Mouse (Mus musculus) cerebellum, adult 11-12 months (tissue): ENCODE measurements at regions not wholly inside any gene's neighbourhood (a gene's known extent, or its start where the extent isn't known, plus 50 kb on each side); places are given as distances from the start of the nearest gene placed in this dataset.
"Not testable (repeated sequence)": the region's sequence is repeated elsewhere in the genome, so short reads cannot be mapped to it uniquely, and the experiment has no call there.

ENCODE experiments used
- DNase-seq: peaks from one replicate; pipeline ENCODE4 v3.0.0; 2022

- no peak for DNase-seq
These were observed 594.4 kb upstream of the Cdh5 start for GRCm38 (mm10) chr8:103507068-103507467.

GRCm38 (mm10) chr8:103520141-103520866 is 581.1 kb upstream of the Cdh5 start:
- DNase-seq: no peak

DNA sequence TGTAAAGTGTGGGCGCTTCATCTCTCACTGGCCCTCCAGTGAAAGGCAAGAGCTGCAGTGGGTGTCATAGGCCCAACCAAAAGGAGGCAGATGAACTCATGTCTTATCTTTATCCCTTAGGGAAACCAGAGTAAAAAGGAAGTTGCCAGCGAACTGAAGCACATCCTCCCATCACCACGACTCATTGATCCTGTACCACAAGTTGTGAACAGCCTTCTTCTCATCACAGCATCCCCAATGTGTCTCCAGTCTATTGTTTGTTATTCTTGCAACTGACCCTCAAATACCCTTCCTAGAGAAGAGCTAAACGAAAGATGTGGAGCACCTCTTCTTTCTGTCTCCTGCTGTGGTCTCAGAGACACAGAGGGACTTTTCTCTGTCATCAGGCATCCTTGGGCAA is 570.5 kb upstream of the Cdh5 start:
- DNase-seq: no peak

DNA sequence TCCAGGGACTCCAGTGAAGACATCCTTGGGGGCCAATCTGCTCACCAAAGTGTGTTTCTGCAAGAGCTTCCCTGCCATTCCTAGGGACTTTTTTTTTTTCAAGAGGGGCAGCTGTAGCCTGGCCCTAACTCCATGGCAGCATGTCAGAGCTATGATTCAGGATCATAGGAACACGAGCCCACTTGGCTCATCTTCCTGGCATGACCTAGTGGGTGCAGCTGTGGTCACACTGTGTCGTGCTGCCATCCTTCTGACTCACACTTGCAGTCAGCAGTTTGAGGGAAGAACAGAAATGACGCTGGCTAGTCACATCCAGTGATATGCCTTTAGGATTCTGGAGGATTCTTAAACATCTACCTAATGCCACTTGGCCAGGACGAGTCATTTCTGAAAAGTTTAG is 566.5 kb upstream of the Cdh5 start:
- no peak for DNase-seq

GRCm38 (mm10) chr8:103536856-103537255 is 564.6 kb upstream of the Cdh5 start:
- DNase-seq: peak; percentile 62

DNA sequence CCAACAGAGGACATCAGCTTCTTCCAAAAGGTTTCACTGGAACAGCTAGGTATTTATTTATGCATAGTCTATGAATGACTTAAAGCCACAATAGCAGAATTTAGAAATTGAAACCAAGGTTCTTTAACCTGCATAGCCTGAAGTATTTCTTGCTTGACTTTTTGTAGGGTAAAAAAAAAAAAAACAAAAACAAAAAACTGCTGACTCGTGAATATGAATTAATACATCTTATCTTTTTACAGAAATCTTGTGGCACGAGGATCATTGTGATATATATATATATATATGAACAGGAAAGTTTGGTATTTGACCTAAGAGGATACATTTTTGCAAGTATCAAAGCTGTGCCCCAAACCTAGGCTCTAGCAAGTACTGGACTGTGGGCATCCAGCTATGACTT is 559.5 kb upstream of the Cdh5 start:
- DNase-seq: no peak

GRCm38 (mm10) chr8:103551916-103552535 is 549.4 kb upstream of the Cdh5 start:
- DNase-seq: peak; percentile 9

DNA sequence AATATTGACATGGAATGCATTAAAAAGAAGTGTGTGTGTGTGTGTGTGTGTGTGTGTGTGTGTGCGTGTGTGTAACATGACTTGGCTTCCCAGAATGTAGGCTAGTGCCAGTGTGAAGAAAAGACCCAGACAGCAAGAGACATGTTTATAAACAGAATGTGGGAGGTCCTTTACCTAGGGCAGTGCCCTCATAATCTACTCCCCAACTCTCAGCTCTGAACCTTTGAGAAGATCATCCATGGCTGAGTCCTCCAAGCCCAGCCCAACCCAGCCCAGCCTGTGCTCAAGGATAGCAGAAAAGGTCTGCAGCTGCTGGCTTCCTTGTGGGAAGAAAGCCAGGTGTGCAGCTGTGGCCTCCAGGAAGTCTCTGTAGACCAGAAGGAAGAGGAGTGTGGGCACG is 539.8 kb upstream of the Cdh5 start:
- no peak for DNase-seq

DNA sequence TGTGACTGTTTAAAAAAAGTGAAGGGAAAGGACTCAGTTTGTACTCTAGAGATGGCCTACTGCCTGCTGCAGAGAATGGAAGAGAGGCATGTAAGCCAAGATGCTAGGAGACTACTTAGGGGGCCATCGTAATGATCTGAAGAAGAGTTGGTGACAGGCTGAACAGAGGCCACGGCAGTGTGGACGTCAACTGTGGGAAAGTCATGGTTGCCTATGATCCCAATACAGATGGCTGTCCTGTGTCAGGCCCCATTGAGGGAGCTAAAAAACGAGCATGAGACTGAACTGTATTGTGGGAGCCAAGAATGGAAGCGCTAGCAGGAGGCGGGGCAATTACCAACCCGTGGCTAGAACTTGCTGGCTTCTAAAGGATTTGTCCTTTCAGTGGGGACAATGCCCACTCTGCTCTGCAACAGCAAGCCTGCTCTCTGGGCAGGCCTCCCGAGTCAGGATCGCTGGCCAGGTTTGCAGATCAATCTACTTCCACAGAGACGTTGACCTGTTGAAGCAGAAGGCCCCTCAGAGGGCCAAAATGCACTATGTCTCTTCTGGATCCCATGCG is 530.5 kb upstream of the Cdh5 start:
- no peak for DNase-seq

- DNase-seq: no peak
These were observed 524.3 kb upstream of the Cdh5 start for GRCm38 (mm10) chr8:103577147-103577546.

DNA sequence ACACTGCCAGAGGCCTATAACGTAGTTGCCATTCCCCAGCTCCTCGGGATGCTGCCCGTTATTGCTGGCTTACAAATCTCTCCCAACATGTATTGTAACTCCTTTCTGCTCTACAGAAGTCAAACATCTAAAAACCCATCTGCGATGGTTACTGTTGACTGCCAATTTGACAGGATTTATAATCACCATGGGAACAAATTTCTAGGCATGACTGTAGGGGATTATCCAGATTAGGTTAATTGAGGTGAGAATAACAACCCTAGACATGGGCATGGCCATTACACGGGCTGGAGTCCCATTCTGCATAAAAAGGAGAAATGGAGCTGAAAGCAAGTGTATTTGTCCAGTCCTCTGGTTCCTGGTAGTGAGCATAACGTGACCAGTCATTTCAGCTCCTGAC is 523.4 kb upstream of the Cdh5 start:
- DNase-seq: no peak

DNA sequence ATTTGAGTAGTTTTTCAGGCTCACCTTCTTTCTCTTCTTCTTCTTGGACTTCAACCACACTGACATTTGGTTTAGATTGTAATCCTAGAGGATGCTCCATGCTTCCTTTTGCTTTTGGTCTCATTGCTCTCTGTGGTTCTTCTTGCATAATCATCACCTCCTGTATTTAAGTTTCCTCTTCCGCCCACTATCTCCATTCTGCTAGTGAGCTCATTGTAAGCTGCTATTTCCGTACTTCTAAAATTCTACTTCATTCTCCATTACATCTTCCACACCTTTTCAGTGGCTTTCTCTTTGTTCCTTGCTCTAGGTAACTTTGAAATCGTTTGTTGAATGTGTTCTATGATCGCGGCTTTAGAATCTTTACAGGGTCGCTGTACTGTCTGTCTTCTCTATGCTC is 493.1 kb upstream of the Cdh5 start:
- no peak for DNase-seq

DNA sequence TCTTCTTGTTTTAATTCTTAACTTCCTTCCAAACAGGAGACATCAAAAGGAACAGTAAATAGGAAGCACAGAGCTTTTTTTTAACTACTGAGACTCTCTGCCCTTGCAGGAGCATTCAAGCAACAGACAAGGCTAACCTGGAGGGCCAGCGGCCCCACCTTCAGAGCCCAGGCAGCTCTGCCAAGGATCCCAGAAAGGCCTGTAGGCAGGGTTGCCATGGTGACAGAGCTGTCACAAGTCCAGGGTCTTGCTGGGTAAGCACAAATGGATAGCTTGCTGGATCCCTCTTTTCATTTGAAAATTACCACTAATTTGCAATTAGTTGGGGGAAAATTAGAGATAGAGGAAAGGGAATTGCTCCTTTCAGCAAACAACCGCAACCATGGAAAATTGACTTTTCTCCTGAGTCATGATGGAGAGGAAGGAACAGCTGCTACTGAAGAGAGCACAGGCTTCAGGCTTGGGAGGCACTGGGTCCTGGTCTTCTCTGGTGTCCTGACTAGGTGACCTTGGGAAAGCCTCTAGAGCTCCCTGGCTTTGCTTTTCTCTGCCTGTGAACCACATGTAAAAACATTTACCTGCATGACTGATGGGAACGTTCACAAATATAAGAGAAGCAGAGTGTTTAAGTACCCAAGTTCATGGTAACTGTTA is 477.5 kb upstream of the Cdh5 start:
- DNase-seq: peak; percentile 46

DNA sequence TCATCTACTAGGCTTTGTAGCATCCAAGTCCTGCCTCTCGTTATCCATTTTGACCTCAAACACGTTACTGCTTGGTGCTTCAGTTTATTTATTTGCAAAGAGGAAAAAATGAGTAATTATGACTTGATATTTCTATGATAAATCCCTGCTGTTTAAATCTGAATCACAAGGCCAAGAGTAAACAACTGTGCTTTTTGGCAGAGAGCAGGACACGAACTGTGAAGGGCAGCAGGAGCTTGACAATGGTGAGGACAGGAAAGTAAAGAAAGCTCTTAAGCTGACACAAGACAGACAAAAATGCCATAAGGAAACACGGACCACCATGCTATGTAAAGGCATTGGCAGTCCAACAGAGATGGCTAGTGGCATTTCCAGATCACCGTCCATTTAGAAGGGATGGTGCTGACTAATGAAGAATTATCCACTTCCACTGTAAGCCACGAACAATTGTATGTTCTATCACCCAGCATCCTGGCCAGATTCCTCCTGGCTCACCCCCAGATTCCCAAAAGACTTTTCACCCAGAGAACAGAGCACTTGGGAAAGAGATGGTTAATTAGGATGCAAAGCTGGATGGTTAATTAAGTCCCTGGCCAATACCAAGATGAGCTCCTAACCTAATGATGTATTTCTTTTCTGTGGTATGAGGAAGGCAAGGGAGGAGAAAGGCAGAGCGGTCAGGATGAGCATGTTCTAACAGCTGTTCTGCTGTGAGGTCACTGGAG is 476.1 kb upstream of the Cdh5 start:
- no peak for DNase-seq

DNA sequence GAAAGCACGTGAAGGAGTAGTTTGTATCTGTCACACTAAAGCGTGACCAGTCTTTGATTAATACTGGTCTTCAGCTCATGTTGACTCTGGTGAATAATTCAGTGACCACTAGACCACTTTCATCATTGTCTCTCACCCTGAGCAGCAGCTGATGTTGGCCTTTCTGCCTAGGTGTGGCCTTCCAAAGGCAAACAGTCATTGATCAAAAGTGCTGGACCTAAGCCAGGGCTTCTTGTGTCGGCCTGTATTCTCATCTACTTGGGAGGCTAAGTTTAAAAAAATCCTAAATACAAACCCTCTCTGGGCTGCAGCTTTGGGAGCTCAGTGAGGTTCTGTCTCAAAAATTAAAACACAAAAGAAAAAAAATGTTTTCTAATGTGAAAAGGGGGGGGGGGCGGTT is 475.0 kb upstream of the Cdh5 start:
- DNase-seq: no peak

DNA sequence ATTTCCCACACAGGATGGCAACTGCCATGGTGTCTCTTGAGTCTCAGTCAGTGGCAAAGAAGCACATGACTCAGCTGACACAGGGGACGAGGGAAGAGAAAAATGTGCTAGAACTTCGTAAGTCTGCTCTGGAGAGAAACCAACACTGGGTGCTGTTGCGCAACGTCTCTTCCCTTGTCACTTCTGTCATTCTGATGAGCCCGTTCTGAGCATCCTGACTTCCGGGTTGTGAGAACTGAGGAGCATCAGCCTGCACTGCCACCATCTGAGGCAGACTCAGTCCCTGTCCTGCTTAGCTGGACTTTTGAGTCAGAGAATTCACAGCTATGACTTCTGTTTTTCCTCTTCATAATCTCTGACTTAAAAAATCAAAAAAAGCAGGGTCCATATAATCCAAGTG is 468.9 kb upstream of the Cdh5 start:
- no peak for DNase-seq

DNA sequence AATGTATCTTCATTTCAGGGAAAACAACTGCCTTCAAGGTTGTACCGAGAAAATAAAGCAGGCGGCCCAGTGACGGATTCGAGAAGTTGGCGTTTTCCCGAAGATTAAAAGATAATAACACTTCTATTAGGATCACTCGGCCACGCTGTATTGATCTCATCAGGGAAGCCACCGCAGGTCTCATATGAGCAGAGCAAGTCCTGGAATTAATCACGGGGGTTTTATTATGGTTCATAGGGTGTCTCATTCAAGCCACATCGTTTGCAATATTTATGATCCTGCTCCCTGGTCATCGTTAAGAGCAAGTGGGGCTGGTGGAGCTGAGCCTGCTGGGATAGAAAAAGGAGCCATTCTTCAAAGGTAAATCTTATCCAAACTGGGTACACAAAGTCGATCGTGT is 466.5 kb upstream of the Cdh5 start:
- DNase-seq: no peak

GRCm38 (mm10) chr8:103643621-103644020 is 457.8 kb upstream of the Cdh5 start:
- no peak for DNase-seq

DNA sequence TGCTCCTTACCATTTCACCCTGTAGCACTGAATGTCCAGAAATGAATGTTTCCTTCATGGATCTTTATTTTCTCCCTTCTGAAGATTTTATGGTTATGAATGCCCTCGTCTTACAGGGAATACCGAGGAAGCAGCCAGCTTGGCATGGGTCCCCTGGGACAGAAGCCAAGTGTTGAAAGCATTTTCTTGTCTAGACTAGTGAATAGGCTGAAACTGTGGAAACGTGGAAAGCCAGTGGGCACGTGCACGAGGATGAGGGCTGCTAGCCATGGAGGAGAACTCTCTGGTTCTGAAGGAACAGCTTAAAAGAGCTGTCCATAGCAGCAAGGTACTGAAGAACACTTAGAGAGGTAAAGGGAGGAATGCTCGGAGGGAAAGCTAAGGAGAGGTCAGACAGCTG is 457.3 kb upstream of the Cdh5 start:
- no peak for DNase-seq

GRCm38 (mm10) chr8:103644845-103645244 is 456.6 kb upstream of the Cdh5 start:
- no peak for DNase-seq

GRCm38 (mm10) chr8:103664796-103665195 is 436.6 kb upstream of the Cdh5 start:
- DNase-seq: no peak

GRCm38 (mm10) chr8:103686233-103686632 is 415.2 kb upstream of the Cdh5 start:
- DNase-seq: not testable (repeated sequence)

- no peak for DNase-seq
These were observed 411.0 kb upstream of the Cdh5 start for GRCm38 (mm10) chr8:103690438-103690837.
